Mouse (Mus musculus) hematopoietic multipotent progenitor cell, adult 10-12 weeks (in vitro differentiated cells): ENCODE measurements around the gene 2010300C02Rik. TPM values are rescaled to one million over a fixed set of nuclear protein-coding genes. Genes with fewer than 3 reads are reported as not detected.

Source experiments
- polyA plus RNA-seq: library from polyadenylated mRNA; stranded (reverse); fragments of >175 nt; gene quantifications from 2 replicates; pipeline ENCODE4 v1.2.3, GENCODE M21; 2012; ENCODE audit warnings: low replicate concordance

2010300C02Rik gene
- polyA plus RNA-seq: 0.54 and 1.5 TPM in 2 replicates

DNA sequence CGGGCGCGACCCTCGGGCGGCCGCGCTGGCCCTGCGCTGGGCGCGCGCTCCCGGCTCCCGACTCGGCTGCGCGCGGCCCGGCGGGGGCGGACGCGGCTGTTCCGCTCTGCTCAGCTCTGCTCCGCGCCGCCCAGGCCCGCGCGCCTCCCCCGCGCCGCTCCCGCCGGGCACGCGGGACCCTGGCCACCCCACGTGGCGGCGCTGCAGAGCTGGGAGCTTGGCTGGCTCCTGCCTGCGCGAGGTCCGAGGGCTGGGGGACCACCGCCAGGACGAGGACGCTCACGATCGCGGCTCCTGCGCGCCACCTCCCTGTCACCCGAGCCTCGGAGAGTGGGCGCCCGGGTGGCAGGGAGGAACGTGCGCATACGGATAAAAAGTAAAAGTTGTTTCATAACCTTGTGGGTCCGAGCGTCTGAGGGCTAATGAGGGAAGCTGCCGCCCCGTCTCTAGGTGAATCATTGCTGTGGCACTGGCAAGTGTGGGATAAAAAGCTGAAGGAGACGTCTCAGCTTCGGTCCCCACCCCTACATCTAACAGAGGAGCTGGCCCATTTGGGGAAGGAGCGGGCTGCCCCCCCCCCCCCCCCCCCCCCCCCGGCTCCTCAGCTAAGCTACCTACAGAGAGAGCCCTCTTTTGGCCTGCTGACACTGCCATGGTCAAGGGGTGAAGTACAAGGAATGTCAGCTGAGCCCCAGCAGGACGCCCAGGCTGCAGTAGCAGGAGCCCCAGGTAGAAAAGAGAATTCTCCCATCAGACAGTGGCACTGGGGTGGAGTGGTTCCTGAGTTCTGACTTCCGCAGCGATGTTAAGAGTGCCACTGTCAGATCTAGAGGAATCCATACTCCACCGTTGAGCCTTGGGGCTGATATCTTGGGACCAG is at the start of gene 2010300C02Rik:
TSS of gene 2010300C02Rik (minus strand) at position 325 of the 880 bp plus-strand sequence.

Other genes with a start within 250 kb of the 2010300C02Rik start
- gene Mgat4a, start 179.1 kb downstream of the 2010300C02Rik start, polyA plus RNA-seq: 2.0 and 5.5 TPM in 2 replicates
- 0.11 and 0.65 TPM in 2 replicates for gene Tsga10, start 146.3 kb upstream of the 2010300C02Rik start, polyA plus RNA-seq
- gene Lipt1, start 151.7 kb upstream of the 2010300C02Rik start, polyA plus RNA-seq: 0.29 and 0.51 TPM in 2 replicates
- 1.6 and 5.1 TPM in 2 replicates for gene Mitd1, start 170.3 kb upstream of the 2010300C02Rik start, polyA plus RNA-seq
- 5.9 and 27.6 TPM in 2 replicates for gene Mrpl30, start 170.4 kb upstream of the 2010300C02Rik start, polyA plus RNA-seq
- gene Lyg2, start 196.4 kb upstream of the 2010300C02Rik start, polyA plus RNA-seq: not detected in 2 replicates
- not detected in 2 replicates for gene Lyg1, start 237.7 kb upstream of the 2010300C02Rik start, polyA plus RNA-seq